Mouse (Mus musculus) retina, postnatal 7 days (tissue): ENCODE data around the gene Mrpl16.

Experiments used
- DNase-seq: peaks from one replicate; pipeline ENCODE4 v3.0.0-alpha.2; 2012; ENCODE audit warnings: low read depth, low spot score

Gene Mrpl16

GRCm38 (mm10) chr19:11804423-11804822 is 34.2 kb downstream of the Mrpl16 start:
- DNase-seq = no peak

- no peak for DNase-seq
Measured at GRCm38 (mm10) chr19:11807251-11807650, 37.1 kb downstream of the Mrpl16 start.

GRCm38 (mm10) chr19:11807822-11808221 is 37.6 kb downstream of the Mrpl16 start:
- no peak for DNase-seq

GRCm38 (mm10) chr19:11808452-11808851 is 38.3 kb downstream of the Mrpl16 start:
- DNase-seq = no peak

- DNase-seq = no peak
Measured at GRCm38 (mm10) chr19:11810003-11810758, 40.0 kb downstream of the Mrpl16 start.

GRCm38 (mm10) chr19:11810856-11811255 is 40.7 kb downstream of the Mrpl16 start:
- no peak for DNase-seq

GRCm38 (mm10) chr19:11811688-11812365 is 41.6 kb downstream of the Mrpl16 start:
- DNase-seq = peak; percentile 65

GRCm38 (mm10) chr19:11813136-11813535 is 42.9 kb downstream of the Mrpl16 start:
- no peak for DNase-seq

GRCm38 (mm10) chr19:11813649-11814048 is 43.5 kb downstream of the Mrpl16 start:
- DNase-seq = peak; percentile 66

GRCm38 (mm10) chr19:11814742-11815333 is 44.6 kb downstream of the Mrpl16 start:
- no peak for DNase-seq

GRCm38 (mm10) chr19:11816706-11817105 is 46.5 kb downstream of the Mrpl16 start:
- DNase-seq = no peak

GRCm38 (mm10) chr19:11817586-11817985 is 47.4 kb downstream of the Mrpl16 start:
- DNase-seq = no peak

- DNase-seq = no peak
Measured at GRCm38 (mm10) chr19:11818199-11819142, 48.3 kb downstream of the Mrpl16 start.

GRCm38 (mm10) chr19:11819143-11819700 is 49.0 kb downstream of the Mrpl16 start, which contains the start of gene Stx3:
TSS of gene Stx3 (minus strand) at chr19:11819403.
- no peak for DNase-seq

- peak; percentile 82 for DNase-seq
Measured at GRCm38 (mm10) chr19:11819800-11820199, 49.6 kb downstream of the Mrpl16 start.

- no peak for DNase-seq
Measured at GRCm38 (mm10) chr19:11820211-11820610, 50.0 kb downstream of the Mrpl16 start.

- no peak for DNase-seq
Measured at GRCm38 (mm10) chr19:11823346-11824065, 53.3 kb downstream of the Mrpl16 start.
